Mouse (Mus musculus): ENCODE data around the gene Has3. TPM values are rescaled to one million over a fixed set of nuclear protein-coding genes. Genes with fewer than 3 reads are reported as not detected.
"Not testable (repeated sequence)": the region's sequence is repeated elsewhere in the genome, so short reads cannot be mapped to it uniquely, and the experiment has no call there.

The Has3 gene
- polyA plus RNA-seq, 1 experiment: 0.15 TPM

- H3K4me1 ChIP-seq (ENCODE audit: control insufficient read depth, insufficient read depth, insufficient read length): peaks cover 4% of the 10 kb centered on the region
- no peaks in the 10 kb centered on the region; the same call in 1 of the 2 replicates for H3K36me3 ChIP-seq (ENCODE audit: control insufficient read depth, insufficient read depth, low read length)
- H3K27ac ChIP-seq (ENCODE audit: insufficient read depth, low read length): no peak overlapping the region
- no peak for DNase-seq (ENCODE audit: low read depth in 1 of 2, low spot score in 2 of 2)
- no peak for TF ChIP-seq CTCF (IDR thresholded peaks at IDR 0.05; ENCODE audit: extremely low read depth, insufficient read depth, insufficient read length, insufficient replicate concordance)
- no peak for TF ChIP-seq POLR2A (IDR thresholded peaks at IDR 0.05; ENCODE audit: low read depth, low read length)
- WGBS: under 1% methylated on average over 63 of the region's 63 CpGs
- H3K4me3 ChIP-seq (ENCODE audit: extremely low read depth, insufficient read depth, insufficient read length): peak overlapping the region; percentile 23; the same call in 1 of the 2 replicates
- peaks cover 12% of the 10 kb centered on the region for H3K27me3 ChIP-seq (ENCODE audit: control insufficient read depth, insufficient read depth, low read length)
These were observed 690 bp downstream of the Has3 start for GRCm38 (mm10) chr8:106870537-106871327.

- H3K4me3 ChIP-seq (ENCODE audit: extremely low read depth, insufficient read depth, insufficient read length): peak overlapping the region; percentile 15; the same call in 1 of the 2 replicates
- TF ChIP-seq POLR2A (IDR thresholded peaks at IDR 0.05; ENCODE audit: low read depth, low read length): no peak
- TF ChIP-seq CTCF (IDR thresholded peaks at IDR 0.05; ENCODE audit: extremely low read depth, insufficient read depth, insufficient read length, insufficient replicate concordance): no peak
- peaks cover 1% of the 10 kb centered on the region for H3K36me3 ChIP-seq (ENCODE audit: control insufficient read depth, insufficient read depth, low read length)
- WGBS: 4% methylated on average over 15 of the region's 15 CpGs
- peaks cover 12% of the 10 kb centered on the region for H3K27me3 ChIP-seq (ENCODE audit: control insufficient read depth, insufficient read depth, low read length)
- H3K4me1 ChIP-seq (ENCODE audit: control insufficient read depth, insufficient read depth, insufficient read length): peaks cover 4% of the 10 kb centered on the region
- no peak overlapping the region for H3K27ac ChIP-seq (ENCODE audit: insufficient read depth, low read length)
- no peak for DNase-seq (ENCODE audit: low read depth in 1 of 2, low spot score in 2 of 2)
These were observed 1.4 kb downstream of the Has3 start for GRCm38 (mm10) chr8:106871328-106871926.

- H3K4me1 ChIP-seq (ENCODE audit: control insufficient read depth, insufficient read depth, insufficient read length): peaks cover 4% of the 10 kb centered on the region
- no peak overlapping the region for H3K27ac ChIP-seq (ENCODE audit: insufficient read depth, low read length)
- no peak overlapping the region for H3K4me3 ChIP-seq (ENCODE audit: extremely low read depth, insufficient read depth, insufficient read length)
- H3K27me3 ChIP-seq (ENCODE audit: control insufficient read depth, insufficient read depth, low read length): peaks cover 12% of the 10 kb centered on the region
- no peak for TF ChIP-seq CTCF (IDR thresholded peaks at IDR 0.05; ENCODE audit: extremely low read depth, insufficient read depth, insufficient read length, insufficient replicate concordance)
- TF ChIP-seq POLR2A (IDR thresholded peaks at IDR 0.05; ENCODE audit: low read depth, low read length): no peak
- DNase-seq (ENCODE audit: low read depth in 1 of 2, low spot score in 2 of 2): no peak
- H3K36me3 ChIP-seq (ENCODE audit: control insufficient read depth, insufficient read depth, low read length): peaks cover 2% of the 10 kb centered on the region
- 8% methylated on average over 22 of the region's 22 CpGs for WGBS
These were observed 1.9 kb downstream of the Has3 start for GRCm38 (mm10) chr8:106871931-106872371.

GRCm38 (mm10) chr8:106872454-106873034, 2.5 kb downstream of the Has3 start:
- Histone ChIP-seq H3K36me3 (ENCODE audit: control insufficient read depth, insufficient read depth, low read length) (peaks cover 2% of the 10 kb centered on the region), H3K4me3 (ENCODE audit: extremely low read depth, insufficient read depth, insufficient read length) (no peak overlapping the region), H3K27ac (ENCODE audit: insufficient read depth, low read length) (no peak overlapping the region), H3K27me3 (ENCODE audit: control insufficient read depth, insufficient read depth, low read length) (peaks cover 12% of the 10 kb centered on the region), H3K4me1 (ENCODE audit: control insufficient read depth, insufficient read depth, insufficient read length) (peaks cover 4% of the 10 kb centered on the region)
- no peak for TF ChIP-seq POLR2A (IDR thresholded peaks at IDR 0.05; ENCODE audit: low read depth, low read length)
- TF ChIP-seq CTCF (IDR thresholded peaks at IDR 0.05; ENCODE audit: extremely low read depth, insufficient read depth, insufficient read length, insufficient replicate concordance): no peak
- WGBS: 61% methylated on average over 8 of the region's 8 CpGs
- no peak for DNase-seq (ENCODE audit: low read depth in 1 of 2, low spot score in 2 of 2)

- no peak overlapping the region for H3K27ac ChIP-seq (ENCODE audit: insufficient read depth, low read length)
- peaks cover 27% of the 10 kb centered on the region for H3K36me3 ChIP-seq (ENCODE audit: control insufficient read depth, insufficient read depth, low read length)
- H3K4me1 ChIP-seq (ENCODE audit: control insufficient read depth, insufficient read depth, insufficient read length): no peaks in the 10 kb centered on the region
- 88% methylated on average over 8 of the region's 8 CpGs for WGBS
- DNase-seq (ENCODE audit: low read depth in 1 of 2, low spot score in 2 of 2): no peak
- H3K4me3 ChIP-seq (ENCODE audit: extremely low read depth, insufficient read depth, insufficient read length): no peak overlapping the region
- no peaks in the 10 kb centered on the region for H3K27me3 ChIP-seq (ENCODE audit: control insufficient read depth, insufficient read depth, low read length)
- TF ChIP-seq CTCF (IDR thresholded peaks at IDR 0.05; ENCODE audit: extremely low read depth, insufficient read depth, insufficient read length, insufficient replicate concordance) (no peak), POLR2A (IDR thresholded peaks at IDR 0.05; ENCODE audit: low read depth, low read length) (no peak)
These were observed 10.2 kb downstream of the Has3 start for GRCm38 (mm10) chr8:106880121-106880707.

- WGBS: 96% methylated on average over 11 of the region's 11 CpGs
- H3K27ac ChIP-seq (ENCODE audit: insufficient read depth, low read length); H3K4me1 ChIP-seq (ENCODE audit: control insufficient read depth, insufficient read depth, insufficient read length); DNase-seq (ENCODE audit: low read depth in 1 of 2, low spot score in 2 of 2); H3K4me3 ChIP-seq (ENCODE audit: extremely low read depth, insufficient read depth, insufficient read length); H3K27me3 ChIP-seq (ENCODE audit: control insufficient read depth, insufficient read depth, low read length): not testable (repeated sequence)
- peaks cover 36% of the 10 kb centered on the region for H3K36me3 ChIP-seq (ENCODE audit: control insufficient read depth, insufficient read depth, low read length)
These were observed 14.1 kb downstream of the Has3 start for GRCm38 (mm10) chr8:106884094-106884493.

- H3K36me3 ChIP-seq (ENCODE audit: control insufficient read depth, insufficient read depth, low read length): peaks cover 33% of the 10 kb centered on the region
- WGBS: 92% methylated on average over 4 of the region's 4 CpGs
- not testable (repeated sequence) for H3K4me3 ChIP-seq (ENCODE audit: extremely low read depth, insufficient read depth, insufficient read length); H3K27me3 ChIP-seq (ENCODE audit: control insufficient read depth, insufficient read depth, low read length); H3K4me1 ChIP-seq (ENCODE audit: control insufficient read depth, insufficient read depth, insufficient read length); DNase-seq (ENCODE audit: low read depth in 1 of 2, low spot score in 2 of 2); H3K27ac ChIP-seq (ENCODE audit: insufficient read depth, low read length)
These were observed 14.9 kb downstream of the Has3 start for GRCm38 (mm10) chr8:106884826-106885400.
